Mouse (Mus musculus): Measurements from ENCODE around the gene Cfap74. TPM values are rescaled to one million over a fixed set of nuclear protein-coding genes. Genes with fewer than 3 reads are reported as not detected.

The Cfap74 gene
- total and polyA plus RNA-seq, 3 experiments = 0.39 to 1.0 TPM; not detected in 1

DNA sequence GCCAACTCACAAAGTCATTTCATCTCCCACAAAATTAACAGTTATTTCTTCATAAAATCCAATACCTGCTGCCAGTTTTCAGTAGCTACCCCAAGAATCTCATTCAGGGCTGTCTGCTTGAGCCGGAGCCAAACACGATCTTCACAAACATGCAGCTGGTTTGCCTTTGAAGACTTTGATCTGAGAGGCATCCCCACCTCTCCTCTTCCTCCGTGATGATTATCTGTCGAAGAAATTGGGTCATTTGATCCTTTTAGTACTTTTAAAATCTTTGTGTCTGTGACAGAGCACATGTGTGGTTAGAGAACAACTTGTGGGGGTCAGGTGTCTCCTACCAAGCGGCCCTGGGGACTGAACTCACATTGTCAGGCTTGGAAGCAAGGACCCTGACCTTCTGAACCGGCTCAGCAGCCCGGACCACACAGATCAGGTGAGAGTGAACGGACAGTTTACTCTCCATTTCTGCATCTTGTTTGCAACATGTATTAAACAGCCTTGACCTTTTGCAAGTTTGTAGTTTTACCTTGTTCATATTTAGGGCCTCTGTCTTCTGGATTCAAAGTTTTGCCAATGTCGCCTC lies 5.8 kb downstream of the Cfap74 start:
- no peak overlapping the region for H3K27ac ChIP-seq (ENCODE audit: control insufficient read depth, low read depth, low read length)
- peaks cover 0 to 5% of the 10 kb centered on the region in 2 experiments; a peak in 1 of 4 replicates for H3K36me3 ChIP-seq (ENCODE audit: control insufficient read depth in 1 of 2, insufficient read depth in 2 of 2, low read length in 2 of 2)
- H3K4me3 ChIP-seq (ENCODE audit: control insufficient read depth in 1 of 2, insufficient read depth in 1 of 2, low read depth in 2 of 2, low read length in 2 of 2) = no peak overlapping the region
- no peaks in the 10 kb centered on the region for H3K9me3 ChIP-seq (replicated peaks; ENCODE audit: insufficient read depth, low read length)
- no peak for TF ChIP-seq ZMIZ1 (IDR thresholded peaks at IDR 0.05; ENCODE audit: low read depth, low read length)
- no peak for TF ChIP-seq TAL1 (IDR thresholded peaks at IDR 0.05; ENCODE audit: low read length)
- TF ChIP-seq MYC (IDR thresholded peaks at IDR 0.05; ENCODE audit: low read depth, low read length) = no peak
- no peak for TF ChIP-seq ETS1 (IDR thresholded peaks at IDR 0.05; ENCODE audit: low read depth, low read length)
- no peak for TF ChIP-seq SMC3 (IDR thresholded peaks at IDR 0.05; ENCODE audit: low read depth, low read length)
- TF ChIP-seq POLR2AphosphoS2 (IDR thresholded peaks at IDR 0.05; ENCODE audit: low read length) = no peak
- no peak for TF ChIP-seq SIN3A (IDR thresholded peaks at IDR 0.05; ENCODE audit: low read length)
- TF ChIP-seq NELFE (IDR thresholded peaks at IDR 0.05; ENCODE audit: low read depth, low read length) = no peak
- no peak for TF ChIP-seq CHD1 (IDR thresholded peaks at IDR 0.05; ENCODE audit: low read depth, low read length)
- no peaks in the 10 kb centered on the region for H3K27me3 ChIP-seq (ENCODE audit: control insufficient read depth in 1 of 2, insufficient read depth in 2 of 2, low read length in 2 of 2)
- H3K9ac ChIP-seq (ENCODE audit: control insufficient read depth, low read depth, low read length, poor library complexity, severe bottlenecking) = no peak overlapping the region
- no peaks in the 10 kb centered on the region for H3K79me2 ChIP-seq (ENCODE audit: control insufficient read depth, insufficient read depth, low read length, poor library complexity)
- DNase-seq (ENCODE audit: low read depth, low spot score) = no peak
- H3K4me1 ChIP-seq (ENCODE audit: control insufficient read depth in 1 of 2, insufficient read depth in 2 of 2, low read length in 2 of 2) = peaks cover 0 to 6% of the 10 kb centered on the region in 2 experiments; a peak in 1 of 4 replicates

DNA sequence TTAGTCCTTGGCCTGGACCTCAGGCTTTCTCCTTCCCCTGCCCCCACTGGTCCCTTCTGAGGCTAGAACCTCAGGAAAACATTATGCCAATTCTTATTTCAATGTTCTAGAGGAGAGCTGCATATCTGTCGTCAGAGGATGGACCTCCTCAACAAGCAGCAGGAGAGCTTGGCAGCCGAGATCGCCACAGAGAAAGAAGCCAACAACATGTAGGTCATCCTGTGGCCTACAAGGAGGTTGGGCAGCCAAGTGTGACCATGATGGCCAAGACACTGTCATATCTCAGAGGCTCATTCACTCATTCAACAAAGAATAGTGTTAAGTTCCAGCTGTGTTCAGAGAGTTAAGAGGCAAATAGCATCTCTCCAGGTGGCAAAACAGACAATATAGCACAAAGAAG lies 11.1 kb downstream of the Cfap74 start:
- Histone ChIP-seq H3K4me3 (ENCODE audit: control insufficient read depth in 1 of 2, insufficient read depth in 1 of 2, low read depth in 2 of 2, low read length in 2 of 2) (no peak overlapping the region), H3K9ac (ENCODE audit: control insufficient read depth, low read depth, low read length, poor library complexity, severe bottlenecking) (no peak overlapping the region), H3K36me3 (ENCODE audit: control insufficient read depth in 1 of 2, insufficient read depth in 2 of 2, low read length in 2 of 2) (peaks cover 0 to 7% of the 10 kb centered on the region in 2 experiments; a peak in 1 of 4 replicates), H3K4me1 (ENCODE audit: control insufficient read depth in 1 of 2, insufficient read depth in 2 of 2, low read length in 2 of 2) (peaks cover 0 to 18% of the 10 kb centered on the region in 2 experiments; a peak in 2 of 4 replicates), H3K79me2 (ENCODE audit: control insufficient read depth, insufficient read depth, low read length, poor library complexity) (peaks cover 2% of the 10 kb centered on the region; the same call in 1 of the 2 replicates), H3K9me3 (replicated peaks; ENCODE audit: insufficient read depth, low read length) (no peaks in the 10 kb centered on the region), H3K27me3 (ENCODE audit: control insufficient read depth in 1 of 2, insufficient read depth in 2 of 2, low read length in 2 of 2) (no peaks in the 10 kb centered on the region), H3K27ac (ENCODE audit: control insufficient read depth, low read depth, low read length) (no peak overlapping the region)
- DNase-seq (ENCODE audit: low read depth, low spot score) = no peak
- no peak for TF ChIP-seq USF1 (IDR thresholded peaks at IDR 0.05; ENCODE audit: low read depth, low read length)
- TF ChIP-seq ELF1 (IDR thresholded peaks at IDR 0.05; ENCODE audit: low read depth, low read length) = no peak
- no peak for TF ChIP-seq TBP (IDR thresholded peaks at IDR 0.05; ENCODE audit: low read depth, low read length)
- TF ChIP-seq NRF1 (IDR thresholded peaks at IDR 0.05; ENCODE audit: insufficient read depth, low read depth, low read length, poor library complexity, severe bottlenecking) = no peak
- TF ChIP-seq ZKSCAN1 (IDR thresholded peaks at IDR 0.05; ENCODE audit: low read depth, low read length) = no peak
- no peak for TF ChIP-seq CTCF (IDR thresholded peaks at IDR 0.05 in 2 of 3, conservative IDR thresholded peaks at IDR 0.05 in 1 of 3; ENCODE audit: control insufficient read depth in 1 of 3, insufficient read depth in 1 of 3, low read depth in 2 of 3, low read length in 3 of 3, poor library complexity in 1 of 3, severe bottlenecking in 1 of 3)
- no peak for TF ChIP-seq MAZ (IDR thresholded peaks at IDR 0.05; ENCODE audit: low read depth, low read length)
- no peak for TF ChIP-seq MEF2A (IDR thresholded peaks at IDR 0.05; ENCODE audit: extremely low read depth, insufficient replicate concordance, low read depth, low read length, poor library complexity, severe bottlenecking)
- no peak for TF ChIP-seq JUND (IDR thresholded peaks at IDR 0.05; ENCODE audit: low read depth, low read length)
- no peak for TF ChIP-seq NELFE (IDR thresholded peaks at IDR 0.05; ENCODE audit: low read depth, low read length)
